Mouse (Mus musculus): ENCODE measurements around the gene Wdr66. TPM values are rescaled to one million over a fixed set of nuclear protein-coding genes. Genes with fewer than 3 reads are reported as not detected.

The Wdr66 gene
- polyA plus RNA-seq, 1 experiment = 46.7 TPM

- peak overlapping the region; percentile 91 for H3K4me3 ChIP-seq (ENCODE audit: control insufficient read depth, low read depth, low read length)
- H3K27ac ChIP-seq (ENCODE audit: control insufficient read depth, insufficient read depth, low read depth, low read length) = peak overlapping the region; percentile 63
- H3K36me3 ChIP-seq (ENCODE audit: control insufficient read depth, insufficient read depth, low read length) = no peaks in the 10 kb centered on the region; the same call in 1 of the 2 replicates
- TF ChIP-seq CTCF (IDR thresholded peaks at IDR 0.05; ENCODE audit: control insufficient read depth, insufficient read depth, insufficient replicate concordance, low read depth, low read length) (no peak), POLR2A (IDR thresholded peaks at IDR 0.05; ENCODE audit: control insufficient read depth, low read depth, low read length) (peak; percentile 88)
- no peaks in the 10 kb centered on the region for H3K27me3 ChIP-seq (ENCODE audit: control insufficient read depth, insufficient read depth, low read length)
- H3K4me1 ChIP-seq (ENCODE audit: control insufficient read depth, insufficient read depth, low read length) = no peaks in the 10 kb centered on the region
Observed at GRCm38 (mm10) chr5:123227762-123228523, 24.0 kb upstream of the Wdr66 start.

GRCm38 (mm10) chr5:123228524-123228922 is 23.4 kb upstream of the Wdr66 start:
- H3K27ac ChIP-seq (ENCODE audit: control insufficient read depth, insufficient read depth, low read depth, low read length) = peak overlapping the region; percentile 63; the same call in 1 of the 2 replicates
- TF ChIP-seq POLR2A (IDR thresholded peaks at IDR 0.05; ENCODE audit: control insufficient read depth, low read depth, low read length) = no peak
- H3K4me3 ChIP-seq (ENCODE audit: control insufficient read depth, low read depth, low read length) = peak overlapping the region; percentile 91
- H3K4me1 ChIP-seq (ENCODE audit: control insufficient read depth, insufficient read depth, low read length) = no peaks in the 10 kb centered on the region
- no peaks in the 10 kb centered on the region; the same call in 1 of the 2 replicates for H3K36me3 ChIP-seq (ENCODE audit: control insufficient read depth, insufficient read depth, low read length)
- no peaks in the 10 kb centered on the region for H3K27me3 ChIP-seq (ENCODE audit: control insufficient read depth, insufficient read depth, low read length)

- Histone ChIP-seq H3K4me3 (ENCODE audit: control insufficient read depth, low read depth, low read length) (peak overlapping the region; percentile 24; the same call in 1 of the 2 replicates), H3K36me3 (ENCODE audit: control insufficient read depth, insufficient read depth, low read length) (no peaks in the 10 kb centered on the region; the same call in 1 of the 2 replicates), H3K4me1 (ENCODE audit: control insufficient read depth, insufficient read depth, low read length) (no peaks in the 10 kb centered on the region), H3K27ac (ENCODE audit: control insufficient read depth, insufficient read depth, low read depth, low read length) (no peak overlapping the region), H3K27me3 (ENCODE audit: control insufficient read depth, insufficient read depth, low read length) (no peaks in the 10 kb centered on the region)
- TF ChIP-seq POLR2A (IDR thresholded peaks at IDR 0.05; ENCODE audit: control insufficient read depth, low read depth, low read length) = no peak
- TF ChIP-seq CTCF (IDR thresholded peaks at IDR 0.05; ENCODE audit: control insufficient read depth, insufficient read depth, insufficient replicate concordance, low read depth, low read length) = no peak
Observed at GRCm38 (mm10) chr5:123229296-123229695, 22.6 kb upstream of the Wdr66 start.

- no peak for TF ChIP-seq POLR2A (IDR thresholded peaks at IDR 0.05; ENCODE audit: control insufficient read depth, low read depth, low read length)
Observed at GRCm38 (mm10) chr5:123232180-123232579, 19.7 kb upstream of the Wdr66 start.

GRCm38 (mm10) chr5:123235731-123236130 is 16.2 kb upstream of the Wdr66 start:
- Histone ChIP-seq H3K36me3 (ENCODE audit: control insufficient read depth, insufficient read depth, low read length) (peaks cover 2% of the 10 kb centered on the region), H3K27ac (ENCODE audit: control insufficient read depth, insufficient read depth, low read depth, low read length) (no peak overlapping the region), H3K4me1 (ENCODE audit: control insufficient read depth, insufficient read depth, low read length) (peaks cover 5% of the 10 kb centered on the region), H3K27me3 (ENCODE audit: control insufficient read depth, insufficient read depth, low read length) (no peaks in the 10 kb centered on the region), H3K4me3 (ENCODE audit: control insufficient read depth, low read depth, low read length) (no peak overlapping the region)
- TF ChIP-seq POLR2A (IDR thresholded peaks at IDR 0.05; ENCODE audit: control insufficient read depth, low read depth, low read length) = no peak
- TF ChIP-seq CTCF (IDR thresholded peaks at IDR 0.05; ENCODE audit: control insufficient read depth, insufficient read depth, insufficient replicate concordance, low read depth, low read length) = peak; percentile 62; the same call in 1 of the 2 replicates

More at GRCm38 (mm10) chr5:123232180-123232579, 19.7 kb upstream of the Wdr66 start:
- Histone ChIP-seq H3K27me3 (ENCODE audit: control insufficient read depth, insufficient read depth, low read length) (no peaks in the 10 kb centered on the region), H3K4me1 (ENCODE audit: control insufficient read depth, insufficient read depth, low read length) (peaks cover 5% of the 10 kb centered on the region), H3K4me3 (ENCODE audit: control insufficient read depth, low read depth, low read length) (no peak overlapping the region), H3K36me3 (ENCODE audit: control insufficient read depth, insufficient read depth, low read length) (no peaks in the 10 kb centered on the region; the same call in none of the 2 replicates), H3K27ac (ENCODE audit: control insufficient read depth, insufficient read depth, low read depth, low read length) (no peak overlapping the region)

- Histone ChIP-seq H3K27ac (ENCODE audit: control insufficient read depth, insufficient read depth, low read depth, low read length) (no peak overlapping the region), H3K4me3 (ENCODE audit: control insufficient read depth, low read depth, low read length) (no peak overlapping the region), H3K36me3 (ENCODE audit: control insufficient read depth, insufficient read depth, low read length) (peaks cover 2% of the 10 kb centered on the region), H3K4me1 (ENCODE audit: control insufficient read depth, insufficient read depth, low read length) (peaks cover 5% of the 10 kb centered on the region), H3K27me3 (ENCODE audit: control insufficient read depth, insufficient read depth, low read length) (no peaks in the 10 kb centered on the region)
- no peak for TF ChIP-seq CTCF (IDR thresholded peaks at IDR 0.05; ENCODE audit: control insufficient read depth, insufficient read depth, insufficient replicate concordance, low read depth, low read length)
- no peak for TF ChIP-seq POLR2A (IDR thresholded peaks at IDR 0.05; ENCODE audit: control insufficient read depth, low read depth, low read length)
Observed at GRCm38 (mm10) chr5:123236426-123236825, 15.5 kb upstream of the Wdr66 start.

GRCm38 (mm10) chr5:123239501-123239900 is 12.4 kb upstream of the Wdr66 start:
- H3K4me3 ChIP-seq (ENCODE audit: control insufficient read depth, low read depth, low read length) = no peak overlapping the region
- H3K27ac ChIP-seq (ENCODE audit: control insufficient read depth, insufficient read depth, low read depth, low read length) = no peak overlapping the region
- peaks cover 5% of the 10 kb centered on the region for H3K4me1 ChIP-seq (ENCODE audit: control insufficient read depth, insufficient read depth, low read length)
- H3K36me3 ChIP-seq (ENCODE audit: control insufficient read depth, insufficient read depth, low read length) = peaks cover 2% of the 10 kb centered on the region
- TF ChIP-seq POLR2A (IDR thresholded peaks at IDR 0.05; ENCODE audit: control insufficient read depth, low read depth, low read length) = no peak
- TF ChIP-seq CTCF (IDR thresholded peaks at IDR 0.05; ENCODE audit: control insufficient read depth, insufficient read depth, insufficient replicate concordance, low read depth, low read length) = no peak
- no peaks in the 10 kb centered on the region for H3K27me3 ChIP-seq (ENCODE audit: control insufficient read depth, insufficient read depth, low read length)

All from testis, adult 2 months (tissue).